Mouse (Mus musculus): Measurements from ENCODE around the gene Msmp.
A peak's percentile ranks its signal among the peaks of the same experiment; 100 is the strongest.
"Not testable (repeated sequence)": the region's sequence is repeated elsewhere in the genome, so short reads cannot be mapped to it uniquely, and the experiment has no call there.

Msmp gene

DNA sequence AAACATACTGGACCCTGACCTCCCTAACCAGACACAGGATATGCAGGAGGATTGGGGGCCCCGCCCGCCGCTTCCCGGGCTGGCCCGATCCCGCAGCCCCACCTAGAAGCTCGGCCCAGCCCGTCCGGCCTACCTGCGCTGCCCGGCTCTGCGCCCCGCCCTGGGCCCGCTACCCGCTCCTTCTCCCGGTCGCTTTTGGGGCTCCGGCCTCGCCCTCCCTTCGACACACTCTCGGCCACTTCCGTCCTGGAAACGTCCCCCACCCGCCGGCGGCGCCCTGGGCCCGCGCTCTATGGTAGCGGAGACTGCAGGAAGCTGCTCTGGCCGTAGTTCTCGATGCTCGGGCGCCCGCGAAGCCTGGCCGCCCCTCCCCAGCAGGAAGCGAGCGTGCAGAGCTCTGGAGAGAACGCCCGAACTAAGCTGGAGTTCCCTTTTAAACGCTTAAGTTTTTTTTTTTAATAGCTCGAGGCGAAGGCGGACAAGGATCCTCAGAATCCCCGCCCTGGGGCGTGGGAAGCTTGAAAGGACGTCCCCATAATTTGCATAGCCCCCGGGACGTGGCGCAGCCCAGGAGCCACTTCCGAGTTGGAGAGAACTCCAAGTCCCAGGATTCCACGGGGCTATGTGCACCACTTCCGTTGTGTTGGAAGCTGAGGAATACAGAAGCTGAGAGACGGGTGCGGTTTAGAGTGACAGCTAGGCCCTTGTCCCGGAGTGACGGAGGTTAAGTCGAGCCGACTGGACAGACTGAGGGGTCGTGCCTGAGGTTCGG lies 22.1 kb downstream of the Msmp start, which contains the start of the genes Creb3 and Tln1:
TSS of gene Creb3 (plus strand) at position 336 of the 772 bp plus-strand sequence.
TSS of gene Tln1 (minus strand) at position 695 of the 772 bp plus-strand sequence.
- DNase-seq (ENCODE audit: low spot score in 2 of 2), result peak; percentile 95 to 97

DNA sequence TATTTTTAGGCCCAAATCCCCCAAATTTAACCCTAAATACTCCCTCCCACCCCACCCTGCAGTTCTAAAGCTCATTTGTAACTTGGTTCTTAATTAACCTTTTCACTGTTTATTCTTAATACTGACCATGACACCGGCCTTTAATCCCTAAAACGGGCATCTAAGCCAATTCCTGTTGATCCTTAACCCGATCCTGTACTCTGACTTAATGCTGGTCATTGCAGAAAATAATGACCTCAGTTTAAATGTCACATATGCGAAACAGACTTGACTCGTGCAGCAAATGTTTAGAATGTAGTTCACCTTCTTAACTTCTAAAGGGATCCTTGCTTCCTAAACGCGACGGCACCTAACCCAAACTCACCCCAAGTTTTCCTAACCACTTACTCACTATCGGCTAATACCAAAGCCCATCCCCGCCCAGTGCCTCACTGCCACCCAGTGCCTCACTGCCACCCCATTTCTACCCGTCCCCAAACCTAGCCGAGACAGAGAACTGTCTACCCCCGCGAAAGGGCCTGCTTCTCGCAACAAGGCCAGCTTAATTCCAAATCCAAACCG lies 22.8 kb downstream of the Msmp start:
- DNase-seq (ENCODE audit: low spot score in 2 of 2), result peak in 1 of 2 experiments; percentile 60

GRCm38 (mm10) chr4:43560976-43561375 lies 23.3 kb downstream of the Msmp start:
- no peak for DNase-seq (ENCODE audit: low spot score in 2 of 2)

- peak; percentile 57 to 69 for DNase-seq (ENCODE audit: low spot score in 2 of 2)
Measured at GRCm38 (mm10) chr4:43560243-43560611, 24.1 kb downstream of the Msmp start.

DNA sequence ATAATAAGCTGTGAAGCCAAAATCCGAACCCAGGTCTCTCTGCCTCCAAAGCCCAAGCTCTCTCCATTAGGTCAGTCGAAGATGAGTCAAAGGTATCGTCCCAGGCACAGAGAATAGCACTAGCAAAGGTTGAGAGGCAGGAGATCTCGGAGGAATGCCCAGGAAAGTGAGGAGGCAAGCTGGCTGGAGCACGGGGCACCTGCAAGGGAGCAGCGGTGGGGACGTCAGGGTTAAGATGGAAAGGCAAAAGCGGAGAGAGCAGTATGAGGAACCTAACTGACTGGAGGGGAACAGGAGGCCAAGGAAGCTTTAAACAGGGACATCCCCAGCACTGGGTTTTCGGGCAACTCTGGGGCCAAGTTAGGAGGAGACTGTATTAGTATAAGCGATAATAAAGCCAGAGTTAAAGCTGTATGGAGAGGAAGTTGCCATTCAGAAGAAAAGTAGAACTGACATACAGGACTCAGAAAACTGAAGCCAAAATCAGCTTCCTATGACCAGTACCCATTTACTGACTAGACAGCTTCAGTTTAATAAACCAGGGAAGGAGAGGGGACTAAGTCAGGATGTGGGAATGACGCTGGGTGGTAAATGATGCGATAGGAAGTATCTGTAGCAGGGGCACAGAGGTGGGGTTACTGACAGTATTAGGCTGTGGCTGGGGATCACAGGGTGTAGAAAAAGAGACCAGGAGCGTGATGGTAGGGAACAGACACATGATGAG lies 24.6 kb downstream of the Msmp start:
- DNase-seq (ENCODE audit: low spot score in 2 of 2), result peak; percentile 22 to 35

DNA sequence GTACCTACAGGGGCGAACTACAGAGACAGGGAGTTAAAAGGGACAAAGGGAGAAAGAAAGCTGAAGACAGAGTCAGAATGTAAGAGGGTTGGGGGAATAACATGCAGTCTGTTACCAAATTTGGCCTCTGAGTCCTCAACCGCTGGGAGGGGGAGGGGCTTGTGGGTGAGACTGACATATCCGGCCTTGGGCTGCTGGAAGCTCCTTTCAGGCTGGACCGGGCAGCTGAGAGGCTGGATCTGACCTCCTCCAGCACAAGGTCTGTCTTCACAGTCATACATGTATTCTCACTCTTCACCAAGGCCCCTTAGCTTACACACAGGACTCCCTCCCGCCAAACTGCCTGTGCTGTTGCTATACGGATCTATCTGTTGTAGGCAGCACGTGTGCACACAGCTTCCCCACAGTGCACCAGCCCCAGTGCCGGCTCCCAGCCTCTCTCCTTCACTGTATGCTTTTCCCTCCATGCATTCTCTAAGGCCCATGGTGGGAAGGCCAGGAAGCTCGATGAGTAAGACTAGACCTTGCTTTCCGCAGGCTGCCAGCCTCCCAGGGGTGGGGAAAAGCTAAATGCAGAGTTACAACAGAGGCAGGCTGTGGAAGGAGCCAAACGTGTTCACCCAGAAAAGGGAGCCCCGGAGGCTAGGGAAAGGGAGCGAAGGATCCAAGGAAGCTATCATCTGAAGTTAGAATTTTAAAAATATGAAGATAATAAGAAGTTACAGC lies 25.5 kb downstream of the Msmp start:
- peak; percentile 71 to 76 for DNase-seq (ENCODE audit: low spot score in 2 of 2)

GRCm38 (mm10) chr4:43558028-43558630 lies 26.2 kb downstream of the Msmp start:
- DNase-seq (ENCODE audit: low spot score in 2 of 2), result peak in 1 of 2 experiments; percentile 24

DNA sequence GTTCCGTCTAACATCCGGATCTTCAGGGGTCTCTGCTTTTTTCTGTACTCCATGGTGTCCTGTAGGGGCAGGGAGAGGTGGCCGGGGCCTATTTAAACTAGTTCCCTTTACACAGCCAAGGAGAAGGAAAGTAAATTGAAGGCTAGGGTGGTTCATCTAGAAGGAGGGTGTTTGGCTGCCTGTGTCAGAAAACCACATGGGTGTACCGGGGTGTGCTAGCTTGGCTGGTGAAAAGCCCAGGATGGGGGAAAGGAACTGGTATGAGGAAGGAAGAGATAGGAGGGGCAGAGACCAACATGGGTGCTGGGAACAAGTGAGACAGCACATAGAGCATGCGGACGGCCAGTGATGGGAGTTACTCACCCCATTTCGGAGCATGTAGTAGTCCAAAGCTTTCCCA lies 28.4 kb downstream of the Msmp start:
- no peak for DNase-seq (ENCODE audit: low spot score in 2 of 2)

DNA sequence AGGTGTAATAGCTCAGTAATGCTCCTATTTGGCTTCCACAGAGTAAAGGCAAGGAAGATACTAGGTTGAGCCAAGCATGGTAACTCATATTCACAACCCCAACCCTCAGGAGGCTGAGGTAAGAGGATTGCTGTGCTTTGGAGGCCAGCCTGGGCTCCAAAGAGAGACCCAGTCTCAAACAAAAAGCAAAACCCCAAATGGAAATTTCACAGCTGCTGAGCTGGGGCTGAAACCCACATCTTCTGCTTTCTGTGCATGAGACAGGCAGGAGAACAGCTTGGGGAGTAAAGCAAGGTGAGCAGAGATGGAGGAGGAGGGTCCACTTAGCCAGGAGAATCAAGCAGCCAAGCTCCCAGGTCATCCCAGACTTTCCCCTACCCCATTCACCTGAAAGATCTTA lies 30.4 kb downstream of the Msmp start:
- no peak for DNase-seq (ENCODE audit: low spot score in 2 of 2)

DNA sequence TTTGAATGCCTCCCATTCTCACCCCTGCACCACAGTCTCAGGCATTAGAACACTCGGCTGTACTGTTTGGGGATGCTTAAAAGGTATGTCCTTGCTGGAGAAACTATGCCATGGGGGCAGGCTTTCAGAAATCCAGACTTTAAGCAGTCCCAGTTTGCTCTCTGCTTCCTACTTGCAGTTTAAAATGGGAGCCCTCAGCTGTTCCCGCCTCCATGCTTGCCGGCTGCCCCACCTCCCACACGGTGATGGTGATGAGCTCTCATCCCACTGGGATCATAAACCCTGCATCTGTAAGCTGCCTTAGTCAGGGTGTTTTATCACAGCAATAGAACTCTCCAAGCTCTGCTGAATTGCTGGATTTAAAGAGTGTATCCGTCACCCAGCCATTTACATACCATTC lies 31.9 kb downstream of the Msmp start:
- no peak for DNase-seq (ENCODE audit: low spot score in 2 of 2)

GRCm38 (mm10) chr4:43551854-43552253 lies 32.4 kb downstream of the Msmp start:
- DNase-seq (ENCODE audit: low spot score in 2 of 2), result not testable (repeated sequence)

DNA sequence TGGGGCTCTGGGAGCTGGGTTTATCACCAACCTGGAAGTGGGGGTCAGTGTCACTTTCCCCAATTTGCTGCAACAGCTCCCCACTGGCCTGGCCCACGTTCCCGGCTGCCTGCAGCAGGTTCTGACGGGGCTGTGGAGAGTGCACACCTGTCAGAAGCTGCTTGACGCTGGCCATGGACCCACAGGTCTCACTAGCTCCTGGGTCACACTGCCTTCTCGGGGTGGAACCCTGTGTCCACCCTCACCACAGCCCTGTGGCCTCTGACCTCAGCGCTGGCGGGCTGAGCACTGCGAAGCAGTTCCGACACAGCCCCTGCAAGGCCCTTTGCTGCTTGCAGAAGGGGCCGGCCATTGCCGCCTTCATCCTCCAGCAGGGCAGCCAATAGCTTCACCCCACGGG lies 35.2 kb downstream of the Msmp start:
- no peak for DNase-seq (ENCODE audit: low spot score in 2 of 2)

DNA sequence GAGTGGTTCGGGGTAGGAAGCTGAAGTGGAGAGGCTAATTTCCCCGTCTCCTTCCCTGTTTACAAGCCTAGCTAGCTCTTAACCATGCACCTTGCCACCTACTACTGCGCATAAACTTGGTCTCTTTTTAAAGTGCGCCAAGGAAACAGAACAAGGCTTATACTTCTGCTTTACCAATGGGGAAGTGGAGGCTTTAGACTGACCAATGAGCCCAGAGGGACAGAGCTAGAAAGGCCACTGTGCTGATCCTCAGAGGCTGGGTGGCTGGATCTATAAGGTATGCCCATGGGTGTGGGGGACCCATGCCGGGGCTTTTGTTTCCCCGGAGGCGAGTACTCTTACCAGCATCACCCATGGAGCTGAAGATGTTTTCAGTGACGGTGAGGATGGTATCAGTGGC lies 37.1 kb downstream of the Msmp start:
- DNase-seq (ENCODE audit: low spot score in 2 of 2), result no peak

DNA sequence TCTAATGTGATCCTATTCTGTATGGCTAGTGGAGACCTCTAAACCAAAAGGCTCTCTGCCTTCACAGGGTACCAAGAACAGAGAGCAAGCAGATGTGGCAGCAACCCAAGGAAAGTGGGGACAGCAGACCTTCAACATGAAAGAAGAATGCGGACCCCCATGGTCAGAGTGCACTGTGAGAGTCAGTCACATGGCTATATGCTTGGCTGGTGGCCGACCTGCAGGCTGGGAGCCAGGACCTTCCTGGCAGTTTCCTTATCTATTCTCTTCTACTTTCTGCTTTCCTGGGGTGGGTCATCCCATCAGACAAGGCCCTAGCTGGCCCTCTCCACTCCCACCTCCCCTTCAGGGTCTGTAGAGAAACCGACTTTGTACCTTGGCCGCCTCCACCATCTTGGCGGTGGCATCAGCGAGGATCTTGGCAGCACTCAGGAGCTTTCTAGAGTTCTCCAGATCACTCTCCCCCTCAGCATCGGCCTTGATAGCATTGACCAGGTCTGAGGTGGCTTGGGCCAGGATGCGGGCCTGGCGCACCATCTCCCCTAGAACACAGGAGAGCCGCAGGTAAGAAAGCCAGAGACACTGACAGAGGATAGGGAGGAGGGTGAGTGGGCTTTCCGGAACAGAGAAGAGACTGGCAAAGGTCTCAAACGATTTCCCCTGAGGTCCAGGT lies 37.8 kb downstream of the Msmp start:
- DNase-seq (ENCODE audit: low spot score in 2 of 2), result no peak

- no peak for DNase-seq (ENCODE audit: low spot score in 2 of 2)
Measured at GRCm38 (mm10) chr4:43542044-43542443, 42.2 kb downstream of the Msmp start.

- no peak for DNase-seq (ENCODE audit: low spot score in 2 of 2)
Measured at GRCm38 (mm10) chr4:43536031-43536430, 48.3 kb downstream of the Msmp start.

GRCm38 (mm10) chr4:43535628-43536027 lies 48.7 kb downstream of the Msmp start:
- DNase-seq (ENCODE audit: low spot score in 2 of 2), result no peak

DNA sequence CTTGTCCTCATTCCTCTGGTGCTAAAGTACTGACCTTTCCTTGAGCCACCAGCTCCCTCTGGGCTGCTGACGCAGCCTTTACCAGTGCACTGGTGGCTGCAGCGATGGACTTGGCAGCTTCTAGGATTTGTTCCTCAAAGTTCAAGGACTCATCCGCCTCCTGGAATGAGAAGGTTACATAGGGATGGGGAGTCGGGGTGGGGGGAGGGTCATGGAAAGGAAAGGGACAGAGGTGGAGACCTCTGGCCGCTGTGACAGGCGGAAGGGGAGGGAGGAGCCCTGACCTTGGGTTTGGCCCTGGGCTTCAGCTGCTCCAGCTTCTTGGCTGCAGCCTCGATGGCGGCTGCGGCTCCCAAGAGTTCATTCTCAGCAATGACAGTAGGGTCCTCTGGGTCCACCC lies 51.0 kb downstream of the Msmp start:
- DNase-seq (ENCODE audit: low spot score in 2 of 2), result no peak

Data from spleen, postnatal 36 days (tissue).